ENCODE assay signal across 28 mouse cellular contexts in genomic region chr3:29831346-29831745, GRCm38 (mm10).
"Had no signal": no experiment of that assay in that cellular context is flagged by ENCODE, and none has a peak within 500 bp of the region (broad histone marks: within the 10 kb centered on the region; RNA-seq: fewer than 3 reads in every experiment).

No protein-coding gene starts in this region.

- H3K27me3 ChIP-seq: embryonic facial prominence, embryonic 12.5 days; embryonic facial prominence, embryonic 13.5 days; embryonic facial prominence, embryonic 15.5 days; forebrain, embryonic 12.5 days; forebrain, embryonic 13.5 days; forebrain, embryonic 15.5 days had no signal

- ATAC-seq: forebrain, embryonic 13.5 days; forebrain, embryonic 14.5 days; forebrain, embryonic 15.5 days; forebrain, embryonic 16.5 days; forebrain, postnatal 0 days had no signal

- H3K36me3 ChIP-seq: embryonic facial prominence, embryonic 10.5 days; embryonic facial prominence, embryonic 12.5 days; embryonic facial prominence, embryonic 13.5 days; embryonic facial prominence, embryonic 15.5 days; forebrain, embryonic 10.5 days; forebrain, embryonic 12.5 days; forebrain, embryonic 15.5 days had no signal

- H3K9me3 ChIP-seq: embryonic facial prominence, embryonic 10.5 days; embryonic facial prominence, embryonic 12.5 days; embryonic facial prominence, embryonic 13.5 days; embryonic facial prominence, embryonic 15.5 days; forebrain, embryonic 10.5 days; forebrain, embryonic 12.5 days; forebrain, embryonic 13.5 days; forebrain, embryonic 15.5 days had no signal

- H3K27ac ChIP-seq: embryonic facial prominence, embryonic 10.5 days; embryonic facial prominence, embryonic 12.5 days; embryonic facial prominence, embryonic 13.5 days; embryonic facial prominence, embryonic 15.5 days; forebrain, embryonic 10.5 days; forebrain, embryonic 12.5 days; forebrain, embryonic 13.5 days; forebrain, embryonic 15.5 days; gastrocnemius, adult 2 months had no signal

- H3K9ac ChIP-seq: embryonic facial prominence, embryonic 12.5 days; embryonic facial prominence, embryonic 13.5 days; embryonic facial prominence, embryonic 15.5 days; forebrain, embryonic 12.5 days; forebrain, embryonic 13.5 days; forebrain, embryonic 15.5 days; forebrain, postnatal 0 days had no signal

- H3K4me1 ChIP-seq: embryonic facial prominence, embryonic 10.5 days; embryonic facial prominence, embryonic 12.5 days; embryonic facial prominence, embryonic 13.5 days; embryonic facial prominence, embryonic 15.5 days; forebrain, embryonic 10.5 days; forebrain, embryonic 12.5 days; forebrain, embryonic 13.5 days had no signal

- DNase-seq: cerebellum, adult 2 months; cerebellum, adult 8-10 months; cerebellum, adult 9-10 months; cerebellum, adult 9-11 months; cerebellum, postnatal 10 days; cerebellum, postnatal 14 days; cerebellum, postnatal 25 days; cerebellum, postnatal 36 days; embryo, embryonic 11 days; forebrain, postnatal 0 days; gastrocnemius, adult 2 months; gastrocnemius, postnatal 10 days; gastrocnemius, postnatal 14 days; gastrocnemius, postnatal 25 days; gastrocnemius, postnatal 36 days; heart, adult 11 months; heart, adult 18-20 months had no signal

- H3K4me3 ChIP-seq: embryonic facial prominence, embryonic 10.5 days; embryonic facial prominence, embryonic 12.5 days; embryonic facial prominence, embryonic 13.5 days; embryonic facial prominence, embryonic 15.5 days; erythroblast, embryonic 14.5 days; forebrain, embryonic 10.5 days; forebrain, embryonic 12.5 days; forebrain, embryonic 13.5 days; forebrain, embryonic 15.5 days; gastrocnemius, adult 2 months had no signal

- H3K4me2 ChIP-seq: embryonic facial prominence, embryonic 12.5 days; embryonic facial prominence, embryonic 13.5 days; embryonic facial prominence, embryonic 15.5 days; forebrain, embryonic 12.5 days; forebrain, embryonic 13.5 days; forebrain, embryonic 15.5 days had no signal
